Mouse (Mus musculus) midbrain, embryonic 11.5 days (tissue): ENCODE data around the gene Btbd11. TPM values are rescaled to one million over a fixed set of nuclear protein-coding genes. Genes with fewer than 3 reads are reported as not detected.

Source experiments
- ATAC-seq: fragments of 200-750 bp; cut with Nextera tagmentation; 2 replicates; pipeline ENCODE4 v1.8.0; 2017; ENCODE audit warnings: moderate TSS enrichment, moderate library complexity; ENCODE audit not compliant: low FRiP score
- DNase-seq: peaks from one replicate; pipeline ENCODE4 v3.0.0; 2015; ENCODE audit warnings: low spot score; ENCODE audit errors: missing footprints
- H3K27ac ChIP-seq: fragments of 300-500 bp; sonication (generic); 2 replicates; pipeline ENCODE4 v1.5.1; 2014; ENCODE audit warnings: low read depth, low read length
- H3K27me3 ChIP-seq: fragments of 300-500 bp; sonication (generic); 2 replicates; pipeline ENCODE4 v1.6.1; 2014; ENCODE audit warnings: mild to moderate bottlenecking, low read length, moderate library complexity, mixed read lengths; ENCODE audit not compliant: control insufficient read depth, insufficient read depth
- H3K36me3 ChIP-seq: fragments of 300-500 bp; sonication (generic); 2 replicates; pipeline ENCODE4 v1.6.1; 2014; ENCODE audit warnings: mild to moderate bottlenecking, low read length, moderate library complexity, mixed read lengths; ENCODE audit not compliant: control insufficient read depth, insufficient read depth
- H3K4me1 ChIP-seq: fragments of 300-500 bp; sonication (generic); 2 replicates; pipeline ENCODE4 v1.6.1; 2014; ENCODE audit warnings: low read length; ENCODE audit not compliant: control insufficient read depth, insufficient read depth
- H3K4me2 ChIP-seq: fragments of 300-500 bp; sonication (generic); 2 replicates; pipeline ENCODE4 v1.6.1; 2014; ENCODE audit warnings: mild to moderate bottlenecking, moderate library complexity
- H3K4me3 ChIP-seq: fragments of 300-500 bp; sonication (generic); 2 replicates; pipeline ENCODE4 v1.5.1; 2014; ENCODE audit warnings: low read depth, low read length
- H3K9ac ChIP-seq: fragments of 300-500 bp; sonication (generic); 2 replicates; pipeline ENCODE4 v1.6.1; 2014; ENCODE audit warnings: low read length
- H3K9me3 ChIP-seq: fragments of 300-500 bp; sonication (generic); 2 replicates; pipeline ENCODE4 v1.6.1; 2016; ENCODE audit warnings: low read length; ENCODE audit not compliant: control insufficient read depth
- WGBS: fragments of 180-500 bp; shearing (Covaris S2); extraction: QIAGEN DNeasy Blood & Tissue Kit; methylation state at CpG from one replicate; pipeline ENCODE4 v1.1.7; 2014; 5-methylcytosine and 5-hydroxymethylcytosine counted together
- polyA plus RNA-seq: library from polyadenylated mRNA; unstranded; fragments of >200 nt; fragmentation: Nextera tagmentation; extraction: Ambion mirVana; gene quantifications from 2 replicates; pipeline ENCODE4 v1.2.1, GENCODE M21; 2014

Btbd11 gene
- polyA plus RNA-seq: 8.2 and 8.8 TPM in 2 replicates

DNA sequence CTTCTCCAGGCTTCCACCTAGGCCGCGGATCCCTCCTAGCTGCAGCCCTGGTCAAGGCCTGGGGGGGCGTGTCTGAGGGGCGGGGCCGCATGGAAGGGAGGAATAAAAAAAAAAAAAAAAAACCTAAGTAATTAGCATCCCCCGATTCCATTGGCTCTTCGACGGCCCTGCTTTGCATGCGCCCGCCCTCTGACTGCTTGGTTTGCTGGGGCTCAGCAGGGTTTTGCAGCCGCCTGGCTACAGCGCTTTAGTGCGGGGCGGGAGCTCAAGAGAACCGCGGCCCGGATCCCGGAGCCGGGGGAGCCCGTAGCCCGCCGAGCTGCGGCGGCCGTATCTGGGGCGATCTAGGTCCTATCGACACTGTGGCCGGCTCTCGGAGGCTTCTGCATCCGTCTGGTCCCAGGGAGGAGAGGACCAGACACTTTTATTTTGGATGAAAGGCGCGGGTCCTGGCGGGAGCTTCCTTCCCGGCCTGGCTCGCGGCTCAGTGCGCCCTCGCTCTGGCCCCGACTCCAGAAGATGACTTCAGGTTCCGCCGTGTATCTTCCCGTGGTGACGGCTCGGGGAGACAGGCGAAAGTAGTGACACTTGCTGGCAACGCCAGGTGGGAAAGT, at the start of gene Btbd11:
Gene Btbd11 (plus strand): TSS at position 210 of the 614 bp plus-strand sequence.
- peak; percentile 98 for DNase-seq
- peaks cover 13% of the 10 kb centered on the region for H3K4me1 ChIP-seq
- peak within 1 kb of the TSS; percentile 69 for H3K9ac ChIP-seq
- no peaks in the 10 kb centered on the region for H3K9me3 ChIP-seq
- under 1% methylated on average over 46 of the region's 46 CpGs for WGBS
- no peak within 1 kb of the TSS; the same call in 1 of the 2 replicates for H3K27ac ChIP-seq
- H3K36me3 ChIP-seq: no peaks in the 10 kb centered on the region
- H3K4me2 ChIP-seq: peak within 1 kb of the TSS; percentile 99
- ATAC-seq: peak; percentile 94
- H3K4me3 ChIP-seq: peak within 1 kb of the TSS; percentile 64
- peaks cover 8% of the 10 kb centered on the region; the same call in 1 of the 2 replicates for H3K27me3 ChIP-seq

DNA sequence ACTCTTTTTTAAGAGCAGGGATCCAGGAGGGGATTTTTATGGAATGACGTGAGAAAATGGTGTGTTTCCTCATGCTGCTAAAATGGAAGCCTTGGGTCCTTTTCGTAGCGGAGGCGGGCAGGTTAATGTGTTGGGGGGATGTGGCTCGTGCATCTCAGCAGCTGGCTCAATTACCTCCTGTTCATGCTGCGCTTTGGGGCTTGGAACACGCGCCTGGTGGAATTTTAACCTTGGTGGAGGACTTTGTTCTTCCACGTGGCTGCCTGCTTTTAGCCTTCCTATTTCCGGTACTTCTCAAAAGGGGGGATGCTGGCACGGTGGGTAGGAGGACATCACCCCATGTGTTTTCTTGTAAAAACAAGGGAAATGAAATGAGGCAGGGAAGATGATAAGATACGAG, 47.9 kb upstream of the Btbd11 start:
- Histone ChIP-seq H3K4me2 (no peak overlapping the region), H3K9me3 (peaks cover 4% of the 10 kb centered on the region; the same call in 1 of the 2 replicates), H3K4me1 (no peaks in the 10 kb centered on the region), H3K27ac (no peak overlapping the region), H3K27me3 (no peaks in the 10 kb centered on the region), H3K4me3 (no peak overlapping the region), H3K36me3 (no peaks in the 10 kb centered on the region), H3K9ac (no peak overlapping the region)
- DNase-seq: no peak
- WGBS: 80% methylated on average over 12 of the region's 12 CpGs
- no peak for ATAC-seq

DNA sequence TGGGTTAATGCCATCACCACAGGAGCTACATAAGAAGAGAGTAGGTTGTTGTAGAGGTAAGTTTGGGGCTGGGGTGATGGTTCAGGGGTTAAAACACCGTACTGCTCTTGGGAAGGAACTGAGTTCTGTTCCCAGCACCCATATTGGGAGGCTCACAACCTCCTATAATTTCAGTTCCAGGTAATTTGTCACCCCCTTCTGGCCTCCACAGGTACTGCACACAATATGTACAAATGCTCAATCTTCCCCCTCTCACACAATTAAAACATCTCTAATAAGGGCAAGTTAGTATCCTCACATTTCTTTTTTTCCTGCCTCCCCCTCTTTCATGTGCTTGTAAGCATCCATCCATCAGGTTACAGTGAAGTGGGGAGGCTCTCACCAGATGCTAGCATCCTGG, 44.7 kb upstream of the Btbd11 start:
- WGBS: 91% methylated on average over 1 of the region's 1 CpGs
- Histone ChIP-seq H3K9ac (no peak overlapping the region), H3K4me2 (no peak overlapping the region), H3K27me3 (no peaks in the 10 kb centered on the region), H3K4me3 (no peak overlapping the region), H3K9me3 (peaks cover 4% of the 10 kb centered on the region; the same call in 1 of the 2 replicates), H3K27ac (no peak overlapping the region), H3K36me3 (no peaks in the 10 kb centered on the region), H3K4me1 (no peaks in the 10 kb centered on the region)
- ATAC-seq (no peak), DNase-seq (no peak)

DNA sequence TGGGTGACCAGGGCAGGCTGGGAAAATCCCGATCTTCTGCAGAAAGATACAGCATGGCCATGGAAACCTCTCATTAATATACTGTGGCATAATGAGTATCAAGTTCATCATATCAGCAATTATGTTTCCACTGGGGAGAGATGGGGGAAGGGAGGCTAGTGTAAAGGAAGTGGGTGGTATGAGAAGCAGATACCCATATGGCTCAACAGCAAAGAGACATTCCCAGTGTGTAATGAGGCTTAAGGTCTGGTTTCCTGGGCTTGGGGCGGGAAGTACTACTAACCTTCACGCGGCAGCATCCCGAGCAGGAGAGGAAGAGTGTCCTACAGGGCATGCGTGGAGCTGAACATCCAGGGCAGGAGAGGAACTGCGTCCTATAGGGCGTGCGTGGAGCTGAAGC, 39.4 kb upstream of the Btbd11 start:
- no peak overlapping the region for H3K9ac ChIP-seq
- H3K27ac ChIP-seq: no peak overlapping the region
- no peak overlapping the region for H3K4me2 ChIP-seq
- H3K4me3 ChIP-seq: no peak overlapping the region
- no peaks in the 10 kb centered on the region for H3K4me1 ChIP-seq
- no peaks in the 10 kb centered on the region for H3K36me3 ChIP-seq
- H3K9me3 ChIP-seq: no peaks in the 10 kb centered on the region
- WGBS: 89% methylated on average over 9 of the region's 9 CpGs
- ATAC-seq (no peak), DNase-seq (no peak)
- H3K27me3 ChIP-seq: no peaks in the 10 kb centered on the region

DNA sequence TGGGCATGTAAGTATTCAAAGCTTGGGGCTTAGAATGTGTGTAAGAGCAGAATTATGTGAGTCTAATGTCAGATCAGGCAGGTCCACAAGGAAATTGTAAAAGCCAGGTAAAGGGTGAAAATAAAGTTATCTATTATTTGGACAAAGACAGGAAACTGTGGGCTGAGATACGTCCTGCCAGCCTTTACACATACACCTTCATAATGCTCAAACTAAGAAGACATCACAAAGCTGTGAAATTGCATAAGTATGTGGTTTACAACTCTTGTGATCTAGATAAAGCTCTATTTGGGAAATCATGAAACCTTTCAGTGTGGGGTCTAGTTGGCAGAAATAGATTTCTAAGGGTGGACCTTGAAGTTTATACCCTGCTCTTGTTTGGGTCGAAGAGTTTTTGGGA, 34.1 kb upstream of the Btbd11 start:
- Histone ChIP-seq H3K27me3 (no peaks in the 10 kb centered on the region), H3K4me3 (no peak overlapping the region), H3K36me3 (no peaks in the 10 kb centered on the region), H3K4me2 (no peak overlapping the region), H3K9me3 (no peaks in the 10 kb centered on the region), H3K27ac (no peak overlapping the region), H3K4me1 (no peaks in the 10 kb centered on the region), H3K9ac (no peak overlapping the region)
- 84% methylated on average over 2 of the region's 2 CpGs for WGBS
- no peak for ATAC-seq
- DNase-seq: no peak

DNA sequence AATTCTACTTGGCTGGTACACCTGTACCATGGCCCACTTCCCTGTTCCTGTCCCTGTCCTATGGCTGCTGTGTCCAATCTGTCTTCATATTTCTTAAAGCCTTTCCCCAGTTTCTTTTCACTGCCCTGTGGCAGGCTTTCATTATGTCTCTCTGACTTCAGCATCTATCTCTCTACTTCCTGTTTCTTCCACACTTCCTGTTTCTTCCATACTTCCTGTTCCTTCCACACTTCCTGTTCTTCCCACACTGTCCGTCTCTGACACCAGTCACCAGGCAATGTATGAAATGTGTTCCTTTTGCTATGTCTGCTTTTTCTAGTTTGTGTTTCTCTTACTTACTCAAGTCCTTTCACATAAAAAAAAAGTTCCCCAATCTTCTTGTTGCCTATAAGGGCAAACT, 32.3 kb upstream of the Btbd11 start:
- Histone ChIP-seq H3K36me3 (no peaks in the 10 kb centered on the region), H3K4me3 (no peak overlapping the region), H3K9ac (no peak overlapping the region), H3K27me3 (no peaks in the 10 kb centered on the region), H3K4me1 (no peaks in the 10 kb centered on the region), H3K27ac (no peak overlapping the region), H3K9me3 (no peaks in the 10 kb centered on the region), H3K4me2 (no peak overlapping the region)
- no peak for DNase-seq
- ATAC-seq: no peak
- WGBS: 85% methylated on average over 1 of the region's 1 CpGs

DNA sequence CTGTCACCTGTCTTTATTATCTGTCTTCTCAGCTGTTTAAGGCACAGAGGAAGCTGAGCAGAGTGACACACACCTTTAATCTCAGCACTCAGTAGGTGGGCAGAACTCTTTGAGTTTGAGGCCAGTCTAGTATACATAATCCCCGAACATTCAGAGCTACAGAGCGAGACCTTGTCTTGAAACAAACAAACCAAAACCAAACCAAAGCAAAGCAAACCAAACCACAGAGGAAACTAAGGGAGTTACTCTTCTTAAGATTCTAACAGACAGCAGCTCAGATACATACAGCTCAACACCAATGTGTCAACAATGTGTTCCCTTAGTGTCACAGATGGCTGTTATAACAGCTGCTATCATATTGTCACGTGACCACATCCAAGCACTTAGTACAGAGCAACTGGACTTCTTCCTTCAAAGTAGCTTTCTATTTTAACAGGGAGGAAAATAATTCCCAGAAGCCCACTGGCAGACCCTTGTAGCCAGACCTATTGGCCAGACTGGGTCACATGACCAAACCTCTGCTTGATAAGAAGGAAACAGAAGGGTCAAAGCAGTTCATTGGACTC, 27.0 kb upstream of the Btbd11 start:
- Histone ChIP-seq H3K36me3 (no peaks in the 10 kb centered on the region), H3K27me3 (no peaks in the 10 kb centered on the region), H3K27ac (no peak overlapping the region), H3K4me1 (no peaks in the 10 kb centered on the region), H3K4me2 (no peak overlapping the region), H3K4me3 (no peak overlapping the region), H3K9ac (no peak overlapping the region), H3K9me3 (no peaks in the 10 kb centered on the region)
- no peak for ATAC-seq
- no peak for DNase-seq
- 77% methylated on average over 3 of the region's 3 CpGs for WGBS

DNA sequence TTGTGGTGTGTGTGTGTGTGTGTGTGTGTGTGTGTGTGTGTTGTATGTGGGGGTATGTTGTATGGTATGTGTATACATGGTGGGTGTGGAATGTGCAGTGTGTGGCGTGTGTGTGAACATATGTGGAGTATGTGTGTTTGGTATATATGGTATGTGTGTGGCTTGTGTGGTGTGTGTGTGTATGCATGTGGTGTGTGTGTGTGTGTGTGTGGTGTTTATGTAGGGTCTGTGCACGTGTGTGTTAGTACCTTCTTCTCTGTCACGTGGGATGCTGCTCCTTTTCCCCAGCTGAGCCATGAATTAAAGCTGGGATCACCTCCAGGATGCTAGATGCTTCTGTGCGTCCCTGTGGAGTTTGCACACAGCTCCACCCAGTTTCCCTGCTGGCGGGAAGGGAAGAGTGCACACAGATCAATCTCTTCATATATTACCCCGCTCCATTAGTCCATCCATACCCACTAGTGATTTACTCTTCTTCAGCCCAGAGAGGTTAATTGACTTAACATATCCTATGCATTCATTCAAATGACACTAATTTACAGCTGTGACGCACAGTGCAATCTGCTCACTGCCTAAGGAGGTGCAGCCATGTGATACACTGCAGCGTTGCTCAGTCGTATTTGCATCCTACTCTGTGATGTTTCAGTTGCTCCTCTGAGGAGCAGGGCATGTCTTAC, 23.7 kb upstream of the Btbd11 start:
- Histone ChIP-seq H3K4me3 (no peak overlapping the region), H3K4me2 (no peak overlapping the region), H3K4me1 (no peaks in the 10 kb centered on the region), H3K27me3 (no peaks in the 10 kb centered on the region), H3K9me3 (no peaks in the 10 kb centered on the region), H3K36me3 (no peaks in the 10 kb centered on the region), H3K27ac (no peak overlapping the region), H3K9ac (no peak overlapping the region)
- ATAC-seq: no peak; the same call in 1 of the 2 replicates
- 77% methylated on average over 9 of the region's 9 CpGs for WGBS
- no peak for DNase-seq

DNA sequence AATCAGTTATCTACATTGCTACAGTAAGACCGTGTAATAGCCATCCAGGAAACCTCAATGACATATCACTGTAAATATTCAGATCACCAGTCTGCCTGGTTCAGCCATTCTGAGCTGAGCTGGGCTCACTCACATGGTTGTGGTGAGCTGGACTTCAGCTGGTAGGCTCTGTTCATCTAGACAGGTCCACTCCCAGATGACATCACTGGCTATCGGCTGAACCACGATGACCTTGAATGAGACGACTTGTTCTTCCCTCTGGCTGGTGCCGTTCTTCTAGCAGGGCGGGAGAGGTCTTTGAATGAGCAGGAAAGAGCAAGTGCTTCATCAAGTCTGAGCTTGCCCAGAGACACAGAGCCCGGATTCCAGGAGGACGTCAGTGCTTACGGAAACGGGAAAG, 19.7 kb upstream of the Btbd11 start:
- Histone ChIP-seq H3K36me3 (no peaks in the 10 kb centered on the region), H3K9me3 (no peaks in the 10 kb centered on the region), H3K4me3 (no peak overlapping the region), H3K27me3 (no peaks in the 10 kb centered on the region), H3K9ac (no peak overlapping the region), H3K4me1 (no peaks in the 10 kb centered on the region), H3K27ac (no peak overlapping the region), H3K4me2 (no peak overlapping the region)
- DNase-seq (no peak), ATAC-seq (no peak)
- 91% methylated on average over 10 of the region's 10 CpGs for WGBS
